Comparison of ENCODE assay signal across 20 mouse cellular contexts in the genomic region with DNA sequence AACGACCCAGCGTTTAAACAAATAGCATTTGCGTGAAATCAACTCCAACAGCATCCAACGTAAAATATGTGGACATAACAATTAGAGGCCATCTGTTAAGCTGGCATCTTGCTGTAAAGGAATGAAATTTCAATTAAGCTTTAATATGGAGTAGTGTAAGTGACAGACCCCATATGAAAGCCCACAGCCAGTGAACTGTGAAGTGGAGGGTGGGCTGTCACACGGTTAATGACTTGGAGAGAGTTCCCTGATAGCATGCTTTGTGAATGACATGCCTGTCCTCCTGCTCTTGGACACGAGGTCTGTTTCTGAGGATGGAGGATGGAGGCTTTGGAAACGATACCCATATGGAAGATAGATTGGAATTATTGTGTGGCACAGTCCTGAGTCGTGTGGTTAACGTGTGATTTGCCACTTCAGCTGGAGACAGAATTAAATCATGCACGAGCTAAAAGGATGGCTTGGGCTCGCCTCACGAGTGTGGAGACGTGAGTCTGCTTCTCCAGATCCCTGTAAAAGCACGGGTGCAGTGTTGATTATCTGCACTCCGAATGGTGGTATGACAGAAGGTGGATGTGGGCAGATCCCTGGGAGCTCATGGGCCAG. TPM values are rescaled to one million over a fixed set of nuclear protein-coding genes. Genes with fewer than 3 reads are reported as not detected.
A peak's percentile ranks its signal among the peaks of the same experiment; 100 is the strongest.
DNase-seq lines count a peak whose midpoint lies in the region; ATAC-seq and TF ChIP-seq lines count a peak whose summit lies in the region.
"Had no signal": no experiment of that assay in that cellular context is flagged by ENCODE, and none has a peak within 500 bp of the region (broad histone marks: within the 10 kb centered on the region; RNA-seq: fewer than 3 reads in every experiment).

No protein-coding gene starts in this region.

- no peaks in the 10 kb centered on the region for H3K36me3 ChIP-seq in forebrain, embryonic 13.5 days (ENCODE audit: poor library complexity, severe bottlenecking)
- H3K36me3 ChIP-seq in forebrain, embryonic 11.5 days (ENCODE audit: control insufficient read depth, insufficient read depth, low read length) = no peaks in the 10 kb centered on the region
- no peaks in the 10 kb centered on the region for H3K36me3 ChIP-seq in midbrain, postnatal 0 days (ENCODE audit: insufficient read depth, low read length)
- H3K36me3 ChIP-seq in midbrain, embryonic 15.5 days (replicated peaks) = no peaks in the 10 kb centered on the region
- no peaks in the 10 kb centered on the region for H3K36me3 ChIP-seq in hindbrain, embryonic 16.5 days (ENCODE audit: control insufficient read depth, insufficient read depth, low read length)
- H3K36me3 ChIP-seq: heart, embryonic 13.5 days had no signal

- H3K27me3 ChIP-seq in forebrain, embryonic 13.5 days = no peaks in the 10 kb centered on the region
- no peaks in the 10 kb centered on the region for H3K27me3 ChIP-seq in forebrain, embryonic 11.5 days (ENCODE audit: control insufficient read depth, insufficient read depth, low read length)
- no peaks in the 10 kb centered on the region for H3K27me3 ChIP-seq in midbrain, postnatal 0 days (ENCODE audit: insufficient read depth, low read length)
- no peaks in the 10 kb centered on the region for H3K27me3 ChIP-seq in midbrain, embryonic 15.5 days (replicated peaks)
- H3K27me3 ChIP-seq in hindbrain, embryonic 16.5 days (replicated peaks; ENCODE audit: control insufficient read depth, insufficient read depth, low read length) = no peaks in the 10 kb centered on the region
- H3K27me3 ChIP-seq: heart, embryonic 13.5 days had no signal

- peak overlapping the region; percentile 15 for H3K27ac ChIP-seq in forebrain, embryonic 13.5 days
- no peak overlapping the region for H3K27ac ChIP-seq in forebrain, embryonic 11.5 days (ENCODE audit: low read depth, low read length)
- no peak overlapping the region for H3K27ac ChIP-seq in midbrain, postnatal 0 days (ENCODE audit: low read depth, low read length)
- H3K27ac ChIP-seq in midbrain, embryonic 15.5 days = no peak overlapping the region
- no peak overlapping the region for H3K27ac ChIP-seq in hindbrain, embryonic 16.5 days (ENCODE audit: low read depth, low read length)
- H3K27ac ChIP-seq: heart, embryonic 13.5 days had no signal

- no peak overlapping the region for H3K4me2 ChIP-seq in forebrain, embryonic 13.5 days
- no peak overlapping the region for H3K4me2 ChIP-seq in forebrain, embryonic 11.5 days (ENCODE audit: low read depth, low read length, severe bottlenecking)
- H3K4me2 ChIP-seq in midbrain, postnatal 0 days (ENCODE audit: low read depth, low read length, poor library complexity, severe bottlenecking) = no peak overlapping the region
- H3K4me2 ChIP-seq in midbrain, embryonic 15.5 days = no peak overlapping the region
- no peak overlapping the region for H3K4me2 ChIP-seq in hindbrain, embryonic 16.5 days (ENCODE audit: low read length)
- H3K4me2 ChIP-seq: heart, embryonic 13.5 days had no signal

- peak; percentile 88 for ATAC-seq in forebrain, embryonic 13.5 days
- no peak for ATAC-seq in forebrain, embryonic 11.5 days (replicated peaks; ENCODE audit: low FRiP score)
- ATAC-seq in midbrain, postnatal 0 days (ENCODE audit: low FRiP score) = no peak
- ATAC-seq in midbrain, embryonic 15.5 days (replicated peaks) = no peak
- peak; percentile 65; the same call in 1 of the 2 replicates for ATAC-seq in hindbrain, embryonic 16.5 days
- ATAC-seq: inflammation-experienced regulatory T-cells, adult 6 months had no signal

- no peak overlapping the region for H3K9ac ChIP-seq in forebrain, embryonic 13.5 days
- H3K9ac ChIP-seq in forebrain, embryonic 11.5 days (ENCODE audit: low read length) = no peak overlapping the region
- H3K9ac ChIP-seq in midbrain, postnatal 0 days (replicated peaks; ENCODE audit: low read length, poor library complexity, severe bottlenecking) = no peak overlapping the region
- no peak overlapping the region for H3K9ac ChIP-seq in midbrain, embryonic 15.5 days
- no peak overlapping the region for H3K9ac ChIP-seq in hindbrain, embryonic 16.5 days (ENCODE audit: low read depth, low read length)
- H3K9ac ChIP-seq: heart, embryonic 13.5 days had no signal

- WGBS in forebrain, embryonic 13.5 days = 56% methylated on average over 15 of the region's 15 CpGs
- WGBS in forebrain, embryonic 11.5 days = 76% methylated on average over 15 of the region's 15 CpGs
- 66% methylated on average over 15 of the region's 15 CpGs for WGBS in midbrain, postnatal 0 days
- WGBS in midbrain, embryonic 15.5 days = 66% methylated on average over 15 of the region's 15 CpGs
- WGBS in hindbrain, embryonic 16.5 days = 50% methylated on average over 15 of the region's 15 CpGs

- DNase-seq in forebrain, embryonic 11.5 days (ENCODE audit: low spot score) = no peak
- DNase-seq in midbrain, postnatal 0 days (ENCODE audit: low spot score) = peak; percentile 59
- no peak for DNase-seq in heart, postnatal 4 days
- DNase-seq in right cerebral cortex, postnatal 14 days = no peak
- no peak for DNase-seq in embryo, embryonic 10 days (ENCODE audit: low spot score)
- DNase-seq: adrenal gland, postnatal 14 days; cerebellum, adult 8-10 months; cerebellum, postnatal 36 days; gastrocnemius, postnatal 10 days; heart, adult 11 months; heart, postnatal 14 days; kidney, adult 2 months; kidney, postnatal 10 days; lung, postnatal 4 days; spleen, adult 18-20 months had no signal

- peaks cover 19% of the 10 kb centered on the region for H3K4me1 ChIP-seq in forebrain, embryonic 13.5 days
- 0 out of 2 replicates have a peak, but pooled peaks cover 2% of the 10 kb centered on the region for H3K4me1 ChIP-seq in forebrain, embryonic 11.5 days (replicated peaks; ENCODE audit: control insufficient read depth, insufficient read depth, low read length)
- no peaks in the 10 kb centered on the region for H3K4me1 ChIP-seq in midbrain, postnatal 0 days (ENCODE audit: insufficient read depth, low read length)
- no peaks in the 10 kb centered on the region for H3K4me1 ChIP-seq in midbrain, embryonic 15.5 days
- H3K4me1 ChIP-seq in hindbrain, embryonic 16.5 days (ENCODE audit: control insufficient read depth, insufficient read depth, low read depth, low read length) = 0 out of 2 replicates have a peak, but pooled peaks cover 2% of the 10 kb centered on the region
- H3K4me1 ChIP-seq: heart, embryonic 13.5 days had no signal

- H3K4me3 ChIP-seq in forebrain, embryonic 13.5 days = no peak overlapping the region
- no peak overlapping the region for H3K4me3 ChIP-seq in forebrain, embryonic 11.5 days (ENCODE audit: low read depth, low read length)
- H3K4me3 ChIP-seq in midbrain, postnatal 0 days (ENCODE audit: low read depth, low read length) = no peak overlapping the region
- H3K4me3 ChIP-seq in midbrain, embryonic 15.5 days = no peak overlapping the region
- no peak overlapping the region for H3K4me3 ChIP-seq in hindbrain, embryonic 16.5 days (ENCODE audit: low read length)
- H3K4me3 ChIP-seq: heart, embryonic 13.5 days had no signal

- H3K9me3 ChIP-seq in forebrain, embryonic 13.5 days (replicated peaks) = no peaks in the 10 kb centered on the region; the same call in 1 of the 2 replicates
- H3K9me3 ChIP-seq in forebrain, embryonic 11.5 days (ENCODE audit: control insufficient read depth, low read length) = no peaks in the 10 kb centered on the region; the same call in 1 of the 2 replicates
- H3K9me3 ChIP-seq in midbrain, postnatal 0 days (ENCODE audit: low read length) = no peaks in the 10 kb centered on the region
- no peaks in the 10 kb centered on the region; the same call in 1 of the 2 replicates for H3K9me3 ChIP-seq in midbrain, embryonic 15.5 days
- H3K9me3 ChIP-seq in hindbrain, embryonic 16.5 days (ENCODE audit: control insufficient read depth, low read length) = no peaks in the 10 kb centered on the region

- no peak for TF ChIP-seq CTCF in midbrain, postnatal 0 days (IDR thresholded peaks at IDR 0.05)

RNA-seq across cellular contexts. Expression of a gene that starts 26.8 kb away (rescaled TPM):
- 19.6 and 23.4 TPM in 2 replicates for polyA plus RNA-seq in forebrain, embryonic 13.5 days (2015; fragmentation: Nextera tagmentation; extraction: Ambion mirVana)
- 16.4 and 16.5 TPM in 2 replicates for polyA plus RNA-seq in forebrain, embryonic 11.5 days (2014; fragmentation: Nextera tagmentation; extraction: Ambion mirVana)
- total RNA-seq in midbrain, postnatal 0 days (2014; rRNA removed) = 23.5 and 24.1 TPM in 2 replicates
- polyA plus RNA-seq in midbrain, postnatal 0 days (2015; fragmentation: Nextera tagmentation; extraction: Ambion mirVana) = 32.2 and 35.2 TPM in 2 replicates
- 29.8 and 30.8 TPM in 2 replicates for polyA plus RNA-seq in midbrain, embryonic 15.5 days (2015; fragmentation: Nextera tagmentation; extraction: Ambion mirVana)
- polyA plus RNA-seq in hindbrain, embryonic 16.5 days (2015; fragmentation: Nextera tagmentation; extraction: Ambion mirVana) = 35.4 and 37.6 TPM in 2 replicates
- 10 to 100 TPM; 17.1 to 17.3 TPM for total RNA-seq in heart, postnatal 4 days (2021)

RNA-seq across cellular contexts. Expression of a gene that starts 33.4 kb away (rescaled TPM):
- polyA plus RNA-seq in forebrain, embryonic 13.5 days (2015; fragmentation: Nextera tagmentation; extraction: Ambion mirVana) = 8.4 and 8.8 TPM in 2 replicates
- 8.5 and 9.8 TPM in 2 replicates for polyA plus RNA-seq in forebrain, embryonic 11.5 days (2014; fragmentation: Nextera tagmentation; extraction: Ambion mirVana)
- total RNA-seq in midbrain, postnatal 0 days (2014; rRNA removed) = 11.0 and 11.6 TPM in 2 replicates
- 5.8 and 6.9 TPM in 2 replicates for polyA plus RNA-seq in midbrain, postnatal 0 days (2015; fragmentation: Nextera tagmentation; extraction: Ambion mirVana)
- 8.9 and 9.3 TPM in 2 replicates for polyA plus RNA-seq in midbrain, embryonic 15.5 days (2015; fragmentation: Nextera tagmentation; extraction: Ambion mirVana)
- 6.3 and 6.7 TPM in 2 replicates for polyA plus RNA-seq in hindbrain, embryonic 16.5 days (2015; fragmentation: Nextera tagmentation; extraction: Ambion mirVana)
- total RNA-seq in heart, postnatal 4 days (2021) = 1 to 10 TPM; 5.4 to 5.9 TPM

Comparison
In these comparisons a context has a peak if more than half of its experiments do, and no peak if none do; other contexts are left out.
1. ATAC-seq: peak in forebrain, embryonic 13.5 days (single experiment) and hindbrain, embryonic 16.5 days (single experiment); none in forebrain, embryonic 11.5 days (single experiment), midbrain, postnatal 0 days (single experiment) and midbrain, embryonic 15.5 days (single experiment).